Mouse (Mus musculus) liver, embryonic 12.5 days (tissue): Measurements from ENCODE around the gene Ncmap. TPM values are rescaled to one million over a fixed set of nuclear protein-coding genes. Genes with fewer than 3 reads are reported as not detected.

ENCODE experiments used
- ATAC-seq: fragments of 200-750 bp; cut with Nextera tagmentation; 2 replicates; pipeline ENCODE4 v1.8.0; 2017; ENCODE audit warnings: moderate number of reproducible peaks, mild to moderate bottlenecking, moderate library complexity
- H3K27ac ChIP-seq: fragments of 300-500 bp; sonication (generic); 2 replicates; pipeline ENCODE4 v1.5.1; 2016; ENCODE audit warnings: mild to moderate bottlenecking
- H3K27me3 ChIP-seq: fragments of 300-500 bp; sonication (generic); replicated peaks from 2 replicates; pipeline ENCODE4 v1.6.1; 2016; ENCODE audit warnings: mild to moderate bottlenecking, moderate library complexity
- H3K36me3 ChIP-seq: fragments of 300-500 bp; sonication (generic); 2 replicates; pipeline ENCODE4 v1.6.1; 2016; ENCODE audit warnings: mild to moderate bottlenecking, moderate library complexity
- H3K4me1 ChIP-seq: fragments of 300-500 bp; sonication (generic); 2 replicates; pipeline ENCODE4 v1.6.1; 2016
- H3K4me2 ChIP-seq: fragments of 300-500 bp; sonication (generic); 2 replicates; pipeline ENCODE4 v1.6.1; 2016; ENCODE audit warnings: mild to moderate bottlenecking, moderate library complexity
- H3K4me3 ChIP-seq: fragments of 300-500 bp; sonication (generic); 2 replicates; pipeline ENCODE4 v1.5.1; 2016; ENCODE audit warnings: mild to moderate bottlenecking, moderate library complexity
- H3K9ac ChIP-seq: fragments of 300-500 bp; sonication (generic); 2 replicates; pipeline ENCODE4 v1.6.1; 2016; ENCODE audit warnings: mild to moderate bottlenecking, moderate library complexity
- H3K9me3 ChIP-seq: fragments of 300-500 bp; sonication (generic); replicated peaks from 2 replicates; pipeline ENCODE4 v1.6.1; 2016; ENCODE audit warnings: mild to moderate bottlenecking, moderate library complexity
- WGBS: fragments of 180-500 bp; shearing (Covaris S2); methylation state at CpG from one replicate; pipeline ENCODE4 v1.1.7; 2016; ENCODE audit not compliant: insufficient replicate concordance; 5-methylcytosine and 5-hydroxymethylcytosine counted together
- microRNA counts: library from miRNA; unstranded; fragments of <30 nt; microRNA quantifications from one replicate; lab custom pipeline; 2017
- microRNA-seq: library from miRNA; unstranded; fragments of <30 nt; microRNA quantifications from one replicate; pipeline ENCODE4, GENCODE M21; 2017
- polyA plus RNA-seq: library from polyadenylated mRNA; unstranded; fragments of >200 nt; fragmentation: Nextera tagmentation; extraction: Ambion mirVana; gene quantifications from 2 replicates; pipeline ENCODE4 v1.2.1, GENCODE M21; 2016

The Ncmap gene
- polyA plus RNA-seq, 1 experiment from 2014 or later: 0.11 TPM

- 83% methylated on average over 9 of the region's 9 CpGs for WGBS
- no peaks in the 10 kb centered on the region for H3K9me3 ChIP-seq
- H3K9ac ChIP-seq: no peak overlapping the region
- peaks cover 6% of the 10 kb centered on the region; the same call in 1 of the 2 replicates for H3K4me1 ChIP-seq
- H3K4me3 ChIP-seq: no peak overlapping the region
- H3K4me2 ChIP-seq: no peak overlapping the region
- peaks cover 99% of the 10 kb centered on the region for H3K36me3 ChIP-seq
- H3K27ac ChIP-seq: no peak overlapping the region; the same call in 1 of the 2 replicates
- ATAC-seq: peak; percentile 47; the same call in 1 of the 2 replicates
- H3K27me3 ChIP-seq: no peaks in the 10 kb centered on the region
Observed at GRCm38 (mm10) chr4:135335327-135336022, 62.6 kb downstream of the Ncmap start.

GRCm38 (mm10) chr4:135326469-135326868 is 71.6 kb downstream of the Ncmap start:
- H3K9ac ChIP-seq: no peak overlapping the region
- H3K36me3 ChIP-seq: peaks cover 100% of the 10 kb centered on the region
- peak; percentile 21; the same call in 1 of the 2 replicates for ATAC-seq
- H3K27me3 ChIP-seq: no peaks in the 10 kb centered on the region
- H3K4me3 ChIP-seq: no peak overlapping the region
- H3K4me2 ChIP-seq: no peak overlapping the region
- H3K27ac ChIP-seq: 0 out of 2 replicates have a peak overlapping the region, but pooled peaks have one; percentile 5
- no peaks in the 10 kb centered on the region for H3K9me3 ChIP-seq
- peaks cover 8% of the 10 kb centered on the region for H3K4me1 ChIP-seq
- WGBS: 78% methylated on average over 3 of the region's 3 CpGs

GRCm38 (mm10) chr4:135326046-135326445 is 72.0 kb downstream of the Ncmap start:
- Histone ChIP-seq H3K27ac (no peak overlapping the region), H3K4me1 (peaks cover 8% of the 10 kb centered on the region), H3K9me3 (no peaks in the 10 kb centered on the region), H3K36me3 (peaks cover 100% of the 10 kb centered on the region), H3K4me3 (no peak overlapping the region), H3K9ac (no peak overlapping the region), H3K4me2 (no peak overlapping the region), H3K27me3 (no peaks in the 10 kb centered on the region)
- peak; percentile 11; the same call in 1 of the 2 replicates for ATAC-seq

DNA sequence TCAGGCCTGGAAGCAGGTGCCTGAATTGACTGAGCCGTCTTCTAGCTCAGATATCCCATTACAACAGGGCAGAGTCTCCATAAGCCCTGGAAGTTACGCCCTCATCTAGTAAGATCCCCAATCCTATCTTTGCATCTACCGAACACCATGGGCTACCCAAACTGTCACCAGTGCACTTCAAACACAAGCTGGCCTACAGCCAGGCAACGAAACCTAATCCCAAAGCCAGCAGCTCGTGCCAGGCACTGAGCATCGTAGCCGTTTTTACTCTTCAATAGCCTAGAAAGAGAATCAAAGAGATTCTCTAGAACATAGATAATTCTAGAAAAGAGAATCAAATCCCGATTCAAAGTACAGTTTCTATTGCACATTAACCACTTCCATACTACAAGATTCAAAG is 75.0 kb downstream of the Ncmap start:
- Histone ChIP-seq H3K9ac (no peak overlapping the region), H3K27me3 (no peaks in the 10 kb centered on the region), H3K4me3 (no peak overlapping the region), H3K27ac (no peak overlapping the region), H3K36me3 (peaks cover 100% of the 10 kb centered on the region), H3K4me2 (no peak overlapping the region), H3K9me3 (no peaks in the 10 kb centered on the region), H3K4me1 (peaks cover 8% of the 10 kb centered on the region; the same call in 1 of the 2 replicates)
- no peak for ATAC-seq
- WGBS: 91% methylated on average over 8 of the region's 8 CpGs

MicroRNAs encoded within 50 kb of the gene (microRNA counts, 519-probe panel; counts per million panel counts)
- microRNA mmu-miR-700 (lab: Ali Mortazavi, UCI): 582 counts per million, percentile 70 among the panel's probes with 10 or more counts

Small RNA genes lying within 50 kb of the gene (microRNA-seq; reads per million reads assigned to microRNA genes)
- 310 reads per million, percentile 61 among the genes with 10 or more reads in this experiment for gene Mir700

Other genes starting within 250 kb of the Ncmap start
- gene Clic4, start 125.4 kb downstream of the Ncmap start, polyA plus RNA-seq: 161 and 169 TPM in 2 replicates
- 170 and 173 TPM in 2 replicates for gene Srrm1, start 44.9 kb downstream of the Ncmap start, polyA plus RNA-seq
- gene Rcan3, start 35.6 kb upstream of the Ncmap start, polyA plus RNA-seq: 4.9 and 8.3 TPM in 2 replicates
- gene Stpg1, start 96.6 kb upstream of the Ncmap start, polyA plus RNA-seq: 0.14 TPM in 1 of 2 replicates, not detected in the other
- gene Nipal3, start 96.8 kb upstream of the Ncmap start, polyA plus RNA-seq: 2.8 and 3.6 TPM in 2 replicates
- 1.0 and 1.1 TPM in 2 replicates for gene Grhl3, start 175.4 kb upstream of the Ncmap start, polyA plus RNA-seq